Mouse (Mus musculus): ENCODE measurements around the gene Arhgef2. TPM values are rescaled to one million over a fixed set of nuclear protein-coding genes. Genes with fewer than 3 reads are reported as not detected.

Arhgef2 gene
- total RNA-seq, 4 experiments from 2014 or later: 210 to 272 (median 257) TPM

DNA sequence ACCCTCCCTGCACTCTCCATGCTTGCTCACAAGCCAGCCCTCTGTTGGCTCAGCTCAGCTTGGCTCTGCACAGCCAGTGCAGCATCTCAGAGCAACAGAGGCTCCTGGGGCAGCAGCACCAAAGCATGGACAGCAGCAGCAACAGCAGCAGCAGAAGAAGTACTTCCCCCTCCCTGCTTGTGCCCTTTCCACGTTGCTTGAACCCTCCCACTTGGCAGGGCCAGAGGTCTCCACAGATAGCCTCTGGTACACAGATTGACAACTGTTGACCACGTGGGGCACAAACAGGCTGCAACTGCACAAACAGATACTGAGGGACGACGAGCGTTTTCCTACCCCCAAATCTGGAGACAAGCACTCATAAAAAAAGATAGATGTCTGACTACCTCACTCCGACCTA, 54.0 kb downstream of the Arhgef2 start:
- DNase-seq (ENCODE audit: low spot score in 2 of 2): no peak

GRCm38 (mm10) chr3:88664095-88664494, 58.3 kb downstream of the Arhgef2 start:
- DNase-seq (ENCODE audit: low spot score in 2 of 2): no peak

- DNase-seq (ENCODE audit: low spot score in 2 of 2): peak in 1 of 2 experiments; percentile 32
Measured at GRCm38 (mm10) chr3:88677399-88677798, 71.6 kb downstream of the Arhgef2 start.

GRCm38 (mm10) chr3:88683814-88684213, 78.0 kb downstream of the Arhgef2 start:
- no peak for DNase-seq (ENCODE audit: low spot score in 2 of 2)

- no peak for DNase-seq (ENCODE audit: low spot score in 2 of 2)
Measured at GRCm38 (mm10) chr3:88684236-88684979, 78.6 kb downstream of the Arhgef2 start.

DNA sequence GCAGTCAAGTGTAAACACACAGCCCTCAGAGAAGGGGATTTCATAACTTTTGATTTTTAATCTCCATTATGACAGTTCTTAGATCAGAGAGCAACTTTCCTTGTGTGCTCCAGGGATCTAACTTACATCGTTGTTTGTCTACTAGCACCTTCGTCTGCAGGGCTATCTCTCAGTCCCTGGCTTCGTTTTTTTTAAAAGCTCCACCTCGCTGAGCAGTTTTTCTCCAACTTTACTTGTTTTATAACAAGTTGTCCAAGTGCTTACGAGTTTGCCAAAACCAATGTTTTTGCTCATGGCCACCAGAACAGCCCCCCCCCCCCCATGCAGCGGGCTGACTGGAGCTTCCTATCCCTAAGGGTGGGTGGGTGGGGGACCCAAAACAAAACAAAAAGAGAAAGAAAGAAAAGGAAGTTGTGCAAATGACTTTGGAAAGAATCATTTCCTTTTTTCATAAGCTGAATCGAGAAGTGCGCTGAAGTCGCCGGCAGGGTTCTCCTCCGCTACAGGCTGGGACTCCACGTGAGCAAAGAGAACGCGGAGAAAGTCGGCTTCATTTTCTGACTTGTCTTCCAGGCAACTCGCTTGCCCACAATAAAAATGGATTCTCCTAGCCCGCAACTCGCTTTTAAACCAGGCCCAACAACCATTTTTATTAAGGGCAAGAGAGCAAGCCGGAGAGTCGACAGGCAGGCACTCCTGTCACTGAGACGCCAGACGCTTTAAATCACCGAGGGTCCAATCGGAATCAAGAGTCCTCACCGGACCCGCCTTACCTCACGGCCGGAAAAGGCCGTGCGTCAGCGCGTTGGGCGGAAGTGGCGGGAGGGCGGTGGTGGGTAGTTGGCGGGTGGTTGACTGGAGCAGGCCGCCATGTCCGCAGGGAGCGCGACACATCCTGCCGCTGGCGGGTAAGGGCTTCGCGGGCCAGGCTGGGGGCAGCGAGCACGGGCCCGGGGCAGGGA, 79.5 kb downstream of the Arhgef2 start, which contains the start of gene Khdc4:
Khdc4 (plus strand) TSS at position 824 of the 962 bp plus-strand sequence.
- peak; percentile 96 to 98 for DNase-seq (ENCODE audit: low spot score in 2 of 2)

DNA sequence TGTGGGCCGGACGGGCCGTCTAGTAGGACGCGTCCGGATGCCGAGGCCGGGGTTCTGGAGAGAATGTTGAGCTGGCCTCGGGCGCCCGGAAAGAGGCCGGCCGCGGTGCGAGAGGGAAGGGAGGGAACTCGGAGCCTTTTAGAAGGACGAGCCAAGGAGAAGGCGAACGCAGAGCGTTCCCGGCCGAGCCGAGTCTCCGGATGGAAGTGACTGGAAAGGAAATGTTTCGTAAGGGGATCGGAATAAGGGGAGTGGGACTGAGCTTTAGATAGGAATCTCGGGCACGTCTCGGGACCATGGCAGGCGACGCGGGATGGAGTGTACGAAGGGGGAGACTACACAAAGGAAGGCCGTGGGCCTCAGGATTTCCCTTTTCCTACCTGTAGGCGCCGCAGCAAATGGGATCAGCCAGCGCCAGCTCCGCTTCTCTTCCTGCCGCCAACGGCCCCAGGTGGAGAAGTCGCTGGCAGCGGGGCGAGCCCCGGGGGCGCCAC, 80.2 kb downstream of the Arhgef2 start:
- DNase-seq (ENCODE audit: low spot score in 2 of 2): peak in 1 of 2 experiments; percentile 36

GRCm38 (mm10) chr3:88686734-88687611, 81.2 kb downstream of the Arhgef2 start:
- DNase-seq (ENCODE audit: low spot score in 2 of 2): no peak

DNA sequence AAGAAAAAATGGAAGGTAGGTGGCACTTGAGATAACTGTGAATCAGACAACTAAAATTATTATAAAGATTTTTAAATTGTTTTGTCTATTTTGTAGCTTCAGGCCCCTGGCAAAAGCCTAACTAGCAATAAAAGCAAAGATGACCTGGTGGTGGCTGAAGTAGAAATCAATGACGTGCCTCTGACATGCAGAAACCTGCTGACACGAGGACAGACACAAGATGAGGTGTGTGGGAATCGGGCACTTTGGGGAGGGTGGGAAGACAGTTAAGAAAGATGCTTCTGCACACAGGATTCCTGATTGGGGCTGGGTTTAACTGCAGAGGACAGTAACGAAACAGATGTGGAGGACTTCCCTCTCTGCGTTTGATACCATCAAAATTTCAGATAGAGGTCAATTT, 83.3 kb downstream of the Arhgef2 start:
- no peak for DNase-seq (ENCODE audit: low spot score in 2 of 2)

DNA sequence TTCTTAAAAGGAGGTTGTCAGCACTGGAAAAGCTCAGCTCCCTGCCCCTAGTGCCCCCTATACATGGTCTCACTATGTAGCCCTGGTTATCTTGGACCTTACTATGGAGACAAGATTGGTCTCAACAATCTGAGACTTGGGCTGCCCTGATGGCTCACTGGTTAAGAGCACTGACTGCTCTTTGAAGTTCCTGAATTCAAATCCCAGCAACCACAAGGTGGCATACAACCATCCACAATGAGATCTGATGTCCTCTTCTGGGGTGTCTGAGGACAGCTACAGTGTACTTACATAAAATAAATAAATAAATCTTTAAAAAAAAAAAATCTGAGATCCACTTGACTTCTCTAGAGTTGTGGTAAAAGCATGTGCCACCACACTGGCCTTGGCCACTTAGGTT, 89.8 kb downstream of the Arhgef2 start:
- DNase-seq (ENCODE audit: low spot score in 2 of 2): no peak

Other genes starting within 250 kb of the Arhgef2 start
- 10 to 100 TPM; 16.8 to 25.2 (median 19.3) TPM for gene Paqr6, start 241.4 kb upstream of the Arhgef2 start, total RNA-seq (2022)
- 1 to 10 TPM; 1.0 to 2.5 (median 2.0) TPM for gene Bglap3, start 233.2 kb upstream of the Arhgef2 start, total RNA-seq (2022)
- gene Bglap2, start 227.3 kb upstream of the Arhgef2 start, total RNA-seq (2022): 1 to 10 TPM in 2 of 4 experiments, not detected in 2; 1.6 to 2.8 TPM
- 1 to 10 TPM in 1 of 4 experiments, not detected in 3; 1.3 TPM for gene Bglap, start 221.5 kb upstream of the Arhgef2 start, total RNA-seq (2022)
- gene Pmf1, start 195.6 kb upstream of the Arhgef2 start, total RNA-seq (2022): 1 to 10 TPM; 5.5 to 8.3 (median 6.0) TPM
- gene Slc25a44, start 180.8 kb upstream of the Arhgef2 start, total RNA-seq (2022): 10 to 100 TPM; 66.0 to 72.8 (median 68.6) TPM
- 10 to 100 TPM; 43.0 to 52.1 (median 50.8) TPM for gene Sema4a, start 144.8 kb upstream of the Arhgef2 start, total RNA-seq (2022)
- gene Lmna, start 96.0 kb upstream of the Arhgef2 start, total RNA-seq (2022): 10 to 100 TPM; 38.0 to 45.6 (median 40.2) TPM
- gene Mex3a, start 73.6 kb upstream of the Arhgef2 start, total RNA-seq (2022): 1 to 10 TPM; 2.4 to 2.8 (median 2.6) TPM
- 1 to 10 TPM in 1 of 4 experiments, not detected in 3; 1.5 TPM for gene Rab25, start 57.7 kb upstream of the Arhgef2 start, total RNA-seq (2022)
- 100 to 1,000 TPM in 3 of 4 experiments, 10 to 100 TPM in 1; 89.2 to 111 (median 106) TPM for gene Lamtor2, start 52.9 kb upstream of the Arhgef2 start, total RNA-seq (2022)
- gene Ubqln4, start 52.2 kb upstream of the Arhgef2 start, total RNA-seq (2022): 100 to 1,000 TPM in 2 of 4 experiments, 10 to 100 TPM in 2; 96.1 to 118 (median 107) TPM
- gene Ssr2, start 30.1 kb upstream of the Arhgef2 start, total RNA-seq (2022): 10 to 100 TPM; 86.4 to 96.0 (median 90.1) TPM
- not detected for gene Rxfp4, start 47.2 kb downstream of the Arhgef2 start, total RNA-seq (2022)
- 10 to 100 TPM; 47.5 to 69.8 (median 54.1) TPM for gene Khdc4, start 79.8 kb downstream of the Arhgef2 start, total RNA-seq (2022)
- gene Rit1, start 110.9 kb downstream of the Arhgef2 start, total RNA-seq (2022): 10 to 100 TPM; 39.5 to 44.0 (median 43.6) TPM
- gene Syt11, start 169.2 kb downstream of the Arhgef2 start, total RNA-seq (2022): 100 to 1,000 TPM; 494 to 515 (median 510) TPM
- gene Gon4l, start 229.3 kb downstream of the Arhgef2 start, total RNA-seq (2022): 10 to 100 TPM; 42.9 to 53.8 (median 47.6) TPM

All from layer of hippocampus, adult 8-10 months (tissue).